Mouse (Mus musculus) spleen, adult 2 months (tissue): ENCODE measurements around the gene Yif1b. TPM values are rescaled to one million over a fixed set of nuclear protein-coding genes. Genes with fewer than 3 reads are reported as not detected.
A peak's percentile ranks its signal among the peaks of the same experiment; 100 is the strongest.

Experiments used
- DNase-seq, 2 experiments: peaks; one replicate each; pipeline versions ENCODE4 v3.0.0 to v3.0.0-alpha.2; 2012 to 2021; ENCODE audit warnings: low spot score in 2 of 2, low read depth in 1 of 2
- H3K27ac ChIP-seq: fragments of 200-500 bp; 2 replicates; pipeline ENCODE4 v1.5.1; 2012; ENCODE audit warnings: low read length, inconsistent platforms; ENCODE audit not compliant: insufficient read depth
- H3K27me3 ChIP-seq: fragments of 200-500 bp; 2 replicates; pipeline ENCODE4 v1.6.1; 2012; ENCODE audit warnings: mild to moderate bottlenecking, moderate library complexity, low read length, inconsistent platforms; ENCODE audit not compliant: control insufficient read depth, insufficient read depth
- H3K36me3 ChIP-seq: fragments of 200-500 bp; 2 replicates; pipeline ENCODE4 v1.6.1; 2012; ENCODE audit warnings: mild to moderate bottlenecking, low read length, inconsistent platforms; ENCODE audit not compliant: control insufficient read depth, insufficient read depth
- H3K4me1 ChIP-seq: fragments of 200-500 bp; 2 replicates; pipeline ENCODE4 v1.6.1; 2011; ENCODE audit warnings: inconsistent platforms; ENCODE audit not compliant: control insufficient read depth, insufficient read depth, insufficient read length
- H3K4me3 ChIP-seq: fragments of 200-500 bp; 2 replicates; pipeline ENCODE4 v1.5.1; 2011; ENCODE audit warnings: mild to moderate bottlenecking, inconsistent platforms; ENCODE audit not compliant: insufficient read depth, insufficient read length; ENCODE audit errors: extremely low read depth
- CTCF ChIP-seq: fragments of 200-500 bp; IDR thresholded peaks from 2 replicates; pipeline ENCODE4 v1.5.1; 2011; ENCODE audit warnings: mild to moderate bottlenecking, inconsistent platforms; ENCODE audit not compliant: insufficient read depth, insufficient read length, insufficient replicate concordance; ENCODE audit errors: extremely low read depth
- POLR2A ChIP-seq: fragments of 200-500 bp; IDR thresholded peaks from 2 replicates; pipeline ENCODE4 v1.6.1; 2011; ENCODE audit warnings: low read depth, low read length, inconsistent platforms
- WGBS: fragments of 180-500 bp; shearing (Covaris S2); methylation state at CpG from one replicate; pipeline ENCODE4 v1.1.7; 2018; 5-methylcytosine and 5-hydroxymethylcytosine counted together
- polyA plus RNA-seq: library from polyadenylated mRNA; depleted of rRNA; stranded (reverse); fragments of >200 nt; gene quantifications from 2 replicates; pipeline ENCODE4 v1.2.3, GENCODE M21; 2012

Yif1b gene
- polyA plus RNA-seq, 1 experiment, result 74.2 TPM

GRCm38 (mm10) chr7:29270445-29270844, 32.3 kb downstream of the Yif1b start:
- H3K4me3 ChIP-seq, result no peak overlapping the region
- H3K4me1 ChIP-seq, result peaks cover 8% of the 10 kb centered on the region
- no peaks in the 10 kb centered on the region for H3K36me3 ChIP-seq
- no peaks in the 10 kb centered on the region for H3K27me3 ChIP-seq
- 32% methylated on average over 4 of the region's 4 CpGs for WGBS
- TF ChIP-seq CTCF (no peak), POLR2A (no peak)
- no peak overlapping the region for H3K27ac ChIP-seq
- no peak for DNase-seq

- TF ChIP-seq POLR2A (no peak), CTCF (no peak)
- H3K4me1 ChIP-seq, result peaks cover 8% of the 10 kb centered on the region
Observed at GRCm38 (mm10) chr7:29271687-29272465, 33.7 kb downstream of the Yif1b start.

GRCm38 (mm10) chr7:29276715-29277114, 38.6 kb downstream of the Yif1b start:
- no peaks in the 10 kb centered on the region for H3K27me3 ChIP-seq
- H3K36me3 ChIP-seq, result no peaks in the 10 kb centered on the region
- WGBS, result 80% methylated on average over 5 of the region's 5 CpGs
- TF ChIP-seq POLR2A (no peak), CTCF (no peak)
- no peak for DNase-seq
- peaks cover 2% of the 10 kb centered on the region; the same call in 1 of the 2 replicates for H3K4me1 ChIP-seq
- no peak overlapping the region for H3K27ac ChIP-seq
- no peak overlapping the region for H3K4me3 ChIP-seq

More at GRCm38 (mm10) chr7:29271687-29272465, 33.7 kb downstream of the Yif1b start:
- WGBS, result 84% methylated on average over 8 of the region's 8 CpGs
- DNase-seq, result no peak
- no peaks in the 10 kb centered on the region for H3K27me3 ChIP-seq
- no peak overlapping the region for H3K27ac ChIP-seq
- H3K4me3 ChIP-seq, result no peak overlapping the region
- no peaks in the 10 kb centered on the region for H3K36me3 ChIP-seq

GRCm38 (mm10) chr7:29277510-29277909, 39.4 kb downstream of the Yif1b start:
- Histone ChIP-seq H3K4me1 (peaks cover 6% of the 10 kb centered on the region), H3K36me3 (no peaks in the 10 kb centered on the region), H3K27me3 (no peaks in the 10 kb centered on the region), H3K4me3 (no peak overlapping the region), H3K27ac (no peak overlapping the region)
- no peak for DNase-seq
- 80% methylated on average over 4 of the region's 4 CpGs for WGBS
- TF ChIP-seq CTCF (no peak), POLR2A (no peak)

- Histone ChIP-seq H3K4me1 (peaks cover 6% of the 10 kb centered on the region), H3K36me3 (no peaks in the 10 kb centered on the region), H3K27ac (no peak overlapping the region), H3K27me3 (no peaks in the 10 kb centered on the region), H3K4me3 (no peak overlapping the region)
- DNase-seq, result no peak
- TF ChIP-seq POLR2A (no peak), CTCF (no peak)
Observed at GRCm38 (mm10) chr7:29279261-29279660, 41.1 kb downstream of the Yif1b start.

GRCm38 (mm10) chr7:29279924-29280323, 41.8 kb downstream of the Yif1b start:
- no peak for DNase-seq
- TF ChIP-seq CTCF, result no peak
- no peak for TF ChIP-seq POLR2A
- 90% methylated on average over 8 of the region's 8 CpGs for WGBS
- Histone ChIP-seq H3K4me1 (peaks cover 6% of the 10 kb centered on the region), H3K27ac (no peak overlapping the region), H3K36me3 (no peaks in the 10 kb centered on the region), H3K27me3 (no peaks in the 10 kb centered on the region), H3K4me3 (no peak overlapping the region)

- no peak overlapping the region for H3K27ac ChIP-seq
- no peaks in the 10 kb centered on the region for H3K27me3 ChIP-seq
- DNase-seq, result no peak
- TF ChIP-seq CTCF, result no peak
- no peak for TF ChIP-seq POLR2A
- H3K4me3 ChIP-seq, result peak overlapping the region; percentile 75; the same call in 1 of the 2 replicates
- 13% methylated on average over 13 of the region's 13 CpGs for WGBS
- no peaks in the 10 kb centered on the region for H3K36me3 ChIP-seq
- peaks cover 6% of the 10 kb centered on the region for H3K4me1 ChIP-seq
Observed at GRCm38 (mm10) chr7:29280801-29281200, 42.7 kb downstream of the Yif1b start.
